Mouse (Mus musculus) B cell, adult 67 days (primary cell): ENCODE measurements around the gene Skint5. TPM values are rescaled to one million over a fixed set of nuclear protein-coding genes. Genes with fewer than 3 reads are reported as not detected.

Experiments
- total RNA-seq, 2 experiments: library from RNA; stranded (reverse); gene quantifications; 4 replicates each; pipeline ENCODE4 v1.2.4; 2023

The Skint5 gene
- total RNA-seq: not detected

GRCm38 (mm10) chr4:113999403-113999802 lies at the start of gene Skint5:
Gene Skint5, minus strand, starts transcription at chr4:113999503.

Other genes with a start within 250 kb of the Skint5 start
- not detected for gene Skint11, start 163.9 kb upstream of the Skint5 start, total RNA-seq